8 mouse cellular contexts compared by ENCODE assay signal in the genomic region with DNA sequence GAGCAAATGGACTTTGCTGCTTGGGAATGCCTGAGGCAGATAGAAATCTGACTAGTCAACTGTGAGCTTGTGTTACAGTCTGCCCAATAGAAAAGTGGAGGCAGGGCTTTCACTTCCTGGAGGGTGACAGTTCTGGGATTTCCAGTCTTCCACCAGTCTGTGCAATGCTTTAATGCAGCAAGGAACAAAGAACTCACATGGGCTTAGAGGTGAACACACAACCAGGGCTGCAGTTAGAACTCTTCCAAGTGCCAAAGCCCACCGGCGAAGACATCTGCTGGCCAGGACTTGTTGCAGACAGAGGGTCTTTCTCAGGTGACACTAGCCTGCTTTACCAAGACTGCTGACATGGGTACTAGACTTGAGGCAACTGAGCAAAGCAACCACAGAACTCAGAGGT. TPM values are rescaled to one million over a fixed set of nuclear protein-coding genes. Genes with fewer than 3 reads are reported as not detected.
A peak's percentile ranks its signal among the peaks of the same experiment; 100 is the strongest.
DNase-seq lines count a peak whose midpoint lies in the region; ATAC-seq and TF ChIP-seq lines count a peak whose summit lies in the region.

TSS of gene Slfn2 (plus strand) at position 167 of the 400 bp plus-strand sequence.

- TF ChIP-seq CTCF in lung, adult 2 months (IDR thresholded peaks at IDR 0.05; ENCODE audit: insufficient read depth, low read length), result no peak

- WGBS in lung, adult 2 months, result 66% methylated on average over 2 of the region's 2 CpGs

- no peak for DNase-seq in lung, adult 2 months
- no peak for DNase-seq in lung, postnatal 14 days
- DNase-seq in lung, postnatal 25 days (ENCODE audit: low spot score), result peak; percentile 59
- DNase-seq in thymus, postnatal 14 days, result peak; percentile 67
- no peak for DNase-seq in adrenal gland, adult 8-10 months
- no peak for DNase-seq in adrenal gland, postnatal 4 days (ENCODE audit: low spot score in 2 of 2)
- no peak for DNase-seq in gastrocnemius, postnatal 10 days

- peak within 1 kb of the TSS; percentile 66 for H3K4me3 ChIP-seq in lung, adult 2 months (replicated peaks; ENCODE audit: extremely low read depth, low read depth, low read length)

- TF ChIP-seq POLR2A in lung, adult 2 months (IDR thresholded peaks at IDR 0.05; ENCODE audit: borderline replicate concordance, extremely low read depth, low read depth, low read length), result peak; percentile 28; the same call in 1 of the 2 replicates

- no peaks in the 10 kb centered on the region; the same call in 1 of the 2 replicates for H3K4me1 ChIP-seq in lung, adult 2 months (ENCODE audit: control insufficient read depth, insufficient read depth, low read length)

- peak; percentile 16; the same call in 1 of the 2 replicates for ATAC-seq in granulocyte monocyte progenitor cell, adult 5-6 weeks (replicated peaks; ENCODE audit: poor library complexity, severe bottlenecking)

RNA-seq across cellular contexts. Expression of gene Slfn2, which starts in this region (rescaled TPM):
- polyA plus RNA-seq in lung, adult 2 months (2012; rRNA removed), result 6.5 and 10.1 TPM in 2 replicates
- total RNA-seq in granulocyte monocyte progenitor cell, adult 5-6 weeks (2014; fragmentation: Nextera tagmentation), result 8.3 and 11.4 TPM in 2 replicates
- total RNA-seq in granulocyte monocyte progenitor cell, adult 5-6 weeks (2017), result 30.2 and 43.3 TPM in 2 replicates
- total RNA-seq in adrenal gland, adult 8-10 months (2022), result 1 to 10 TPM; 4.8 to 7.0 (median 6.1) TPM
- total RNA-seq in adrenal gland, postnatal 4 days (2021), result 1 to 10 TPM; 5.2 to 5.3 TPM
- 1 to 10 TPM; 1.3 to 2.3 TPM for total RNA-seq in gastrocnemius, postnatal 10 days (2021)

Comparison
In these comparisons a context has a peak if more than half of its experiments do, and no peak if none do; other contexts are left out.
1. DNase-seq: peak in lung, postnatal 25 days (single experiment) and thymus, postnatal 14 days (single experiment); none in lung, adult 2 months (single experiment), lung, postnatal 14 days (single experiment), adrenal gland, adult 8-10 months (single experiment), adrenal gland, postnatal 4 days (0 of 2) and gastrocnemius, postnatal 10 days (single experiment).